Mouse (Mus musculus) liver, embryonic 14.5 days (tissue): ENCODE results near the gene Arhgap5.

ENCODE experiments used
- CTCF ChIP-seq: IDR thresholded peaks from 2 replicates; pipeline ENCODE4 v1.5.1; 2016; ENCODE audit warnings: antibody characterized with exemption, low read depth, control low read depth
- EP300 ChIP-seq: IDR thresholded peaks from 2 replicates; pipeline ENCODE4 v1.6.1; 2016; ENCODE audit warnings: antibody characterized with exemption, low read depth

DNA sequence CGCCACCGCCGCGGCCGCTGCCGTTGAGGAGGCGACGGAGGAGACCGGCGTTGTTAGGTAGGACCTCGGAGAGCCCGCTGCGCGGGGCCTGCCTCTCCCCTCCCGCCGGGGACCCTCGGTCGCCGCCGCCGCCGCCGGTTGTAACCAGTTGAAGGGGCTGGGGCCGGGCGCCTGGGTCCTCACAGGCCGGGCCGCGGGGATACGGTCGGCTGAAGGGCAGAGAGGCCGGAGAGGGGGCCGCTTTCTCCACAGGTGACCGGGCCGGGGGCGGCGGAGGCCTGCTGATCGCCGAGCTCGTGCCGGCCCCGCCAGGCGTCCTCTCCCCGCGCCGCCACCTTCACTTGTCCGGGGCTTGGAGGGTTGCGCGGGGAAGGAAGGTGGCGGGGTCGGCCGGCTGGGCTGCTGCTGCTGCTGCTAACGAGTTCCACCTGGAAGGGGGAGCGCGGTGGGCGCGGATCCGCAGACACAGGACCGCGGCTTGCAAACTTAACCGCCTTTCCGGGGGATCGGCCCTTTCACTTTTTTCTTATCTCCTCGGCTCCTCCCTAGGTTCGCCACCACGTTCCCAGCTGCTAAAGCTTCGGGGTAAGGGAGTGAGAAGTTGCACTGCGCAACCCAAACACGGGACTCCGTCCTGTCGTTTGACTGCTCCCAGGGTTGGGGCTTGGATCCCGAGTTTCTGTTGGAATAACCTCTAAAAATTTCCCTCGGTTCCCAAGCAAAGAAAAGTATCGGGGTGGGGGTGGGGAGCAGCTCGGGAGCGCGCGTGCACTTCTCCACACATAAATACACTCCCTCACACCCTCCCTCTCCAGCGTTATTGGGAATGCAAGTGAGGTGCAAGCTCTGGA, 784 bp downstream of the Arhgap5 start:
- no peak for TF ChIP-seq CTCF
- no peak for TF ChIP-seq EP300
